Mouse (Mus musculus) cerebellum, adult 18-20 months (tissue): Measurements from ENCODE around the gene Tssk1.
A peak's percentile ranks its signal among the peaks of the same experiment; 100 is the strongest.

Source experiments
- DNase-seq, 2 experiments: peaks; one replicate each; pipeline ENCODE4 v3.0.0; 2021

The Tssk1 gene

GRCm38 (mm10) chr16:17911052-17911595, 17.1 kb downstream of the Tssk1 start, which contains the start of gene Ess2:
TSS of gene Ess2 (minus strand) at chr16:17911348.
- peak; percentile 93 for DNase-seq

- DNase-seq = no peak
Measured at GRCm38 (mm10) chr16:17914307-17915249, 20.6 kb downstream of the Tssk1 start, which contains the start of gene Gsc2. TSS of gene Gsc2 (minus strand) at chr16:17915059.

GRCm38 (mm10) chr16:17920586-17920985, 26.6 kb downstream of the Tssk1 start:
- DNase-seq = no peak

GRCm38 (mm10) chr16:17921325-17922162, 27.5 kb downstream of the Tssk1 start:
- DNase-seq = peak; percentile 96 to 97

GRCm38 (mm10) chr16:17922163-17922538, 28.1 kb downstream of the Tssk1 start:
- DNase-seq = peak in 1 of 2 experiments; percentile 45

GRCm38 (mm10) chr16:17927351-17928082, 33.5 kb downstream of the Tssk1 start:
- DNase-seq = peak; percentile 32 to 48

GRCm38 (mm10) chr16:17928087-17928580, 34.1 kb downstream of the Tssk1 start, which contains the start of gene Slc25a1:
TSS of gene Slc25a1 (minus strand) at chr16:17928219.
- DNase-seq = peak; percentile 68 to 76

GRCm38 (mm10) chr16:17928627-17929104, 34.6 kb downstream of the Tssk1 start:
- DNase-seq = peak; percentile 55 to 62

- peak in 1 of 2 experiments; percentile 10 for DNase-seq
Measured at GRCm38 (mm10) chr16:17929211-17929610, 35.2 kb downstream of the Tssk1 start.

- DNase-seq = peak; percentile 29 to 46
Measured at GRCm38 (mm10) chr16:17929631-17930030, 35.6 kb downstream of the Tssk1 start.

GRCm38 (mm10) chr16:17931906-17932460, 38.0 kb downstream of the Tssk1 start:
- DNase-seq = no peak

- DNase-seq = no peak
Measured at GRCm38 (mm10) chr16:17933594-17934444, 39.8 kb downstream of the Tssk1 start.

GRCm38 (mm10) chr16:17934445-17934910, 40.5 kb downstream of the Tssk1 start:
- no peak for DNase-seq

GRCm38 (mm10) chr16:17936776-17937175, 42.8 kb downstream of the Tssk1 start:
- no peak for DNase-seq

GRCm38 (mm10) chr16:17938187-17938586, 44.2 kb downstream of the Tssk1 start:
- DNase-seq = no peak

- DNase-seq = peak; percentile 79 to 80
Measured at GRCm38 (mm10) chr16:17938821-17939220, 44.8 kb downstream of the Tssk1 start.

GRCm38 (mm10) chr16:17939255-17939751, 45.3 kb downstream of the Tssk1 start:
- no peak for DNase-seq

- no peak for DNase-seq
Measured at GRCm38 (mm10) chr16:17943466-17943865, 49.4 kb downstream of the Tssk1 start.

- no peak for DNase-seq
Measured at GRCm38 (mm10) chr16:17945081-17945831, 51.2 kb downstream of the Tssk1 start.
